Mouse (Mus musculus) lung, postnatal 25 days (tissue): ENCODE data around the gene Atf6.
A peak's percentile ranks its signal among the peaks of the same experiment; 100 is the strongest.

Experiments used
- DNase-seq: peaks from one replicate; pipeline ENCODE4 v3.0.0; 2022; ENCODE audit warnings: low spot score

Atf6 gene

DNA sequence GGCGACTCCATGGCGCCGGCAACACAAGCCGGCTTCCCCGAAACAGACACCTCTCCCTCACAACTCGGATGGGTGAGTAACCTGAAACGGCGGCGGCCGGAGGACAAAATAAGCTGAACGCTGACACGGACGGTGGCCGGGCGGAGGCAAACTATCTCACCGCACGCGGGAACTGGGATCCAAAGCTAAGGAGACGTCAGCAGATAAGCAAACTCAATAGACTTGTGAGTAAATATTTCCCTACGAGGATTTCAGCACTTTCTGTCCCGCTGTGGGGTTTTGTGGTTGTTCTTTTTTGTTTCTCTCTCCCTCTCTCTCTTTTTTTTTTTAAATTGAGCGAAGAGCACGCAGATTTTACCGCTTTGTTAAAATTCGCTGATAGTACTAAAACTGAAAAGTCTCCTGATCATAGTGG, at the start of gene Atf6:
Atf6 (minus strand) TSS at position 81 of the 415 bp plus-strand sequence.
- DNase-seq, result peak; percentile 96

DNA sequence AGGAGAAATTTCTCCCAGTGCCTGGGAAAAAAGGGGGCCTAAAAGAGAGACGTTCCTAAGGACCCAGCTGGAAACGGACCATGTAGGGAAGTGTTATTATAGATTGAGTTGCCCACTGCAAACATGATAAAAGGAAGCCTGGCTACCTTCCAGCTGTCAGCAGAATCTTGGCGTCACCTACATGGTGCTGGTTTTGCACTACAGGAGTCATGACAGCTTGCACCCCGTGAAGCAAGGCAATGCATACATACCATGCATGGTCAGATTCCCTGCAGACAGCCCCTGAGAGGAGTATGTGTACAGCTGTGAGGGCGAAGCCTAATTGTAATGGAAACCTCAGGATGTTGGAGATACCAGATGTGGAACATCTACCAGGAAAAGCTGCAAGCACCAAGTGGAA, 48.1 kb upstream of the Atf6 start:
- no peak for DNase-seq

DNA sequence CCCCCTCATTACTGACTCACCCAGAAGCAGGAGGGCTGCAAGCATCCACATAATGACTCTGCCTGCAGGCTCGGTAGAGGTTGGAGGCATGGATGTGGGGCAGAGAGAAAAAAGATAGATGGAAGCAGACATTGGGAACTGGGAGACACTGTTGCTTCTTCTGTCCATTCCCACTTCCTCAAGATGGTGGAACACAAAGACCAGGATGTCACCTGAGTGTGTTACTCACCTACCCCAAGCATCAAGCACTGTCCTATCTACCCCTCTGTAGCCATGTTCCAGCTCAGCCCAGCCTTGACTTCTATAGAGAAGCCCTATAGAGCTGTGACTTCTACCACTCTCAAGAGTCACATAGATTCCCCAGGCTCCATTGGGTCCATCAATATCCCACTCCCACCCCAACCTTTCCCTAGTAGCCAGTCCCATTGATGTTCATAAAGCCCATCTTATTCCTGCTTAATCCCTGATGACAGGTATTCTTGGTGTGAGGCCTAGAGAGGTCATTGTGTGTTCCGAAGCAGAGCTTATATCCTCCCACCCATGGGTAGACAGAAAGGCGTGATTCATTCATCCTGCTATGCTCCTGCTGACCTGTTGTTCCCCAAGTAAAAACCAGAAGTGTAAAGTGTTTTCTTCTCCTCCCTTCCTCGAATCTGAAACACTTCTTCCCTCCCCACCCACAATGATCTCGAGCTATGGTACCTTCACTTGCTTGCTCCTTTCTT, 45.5 kb upstream of the Atf6 start, which contains the start of gene Fcrlb:
Fcrlb (minus strand) TSS at position 51 of the 725 bp plus-strand sequence.
- no peak for DNase-seq

DNA sequence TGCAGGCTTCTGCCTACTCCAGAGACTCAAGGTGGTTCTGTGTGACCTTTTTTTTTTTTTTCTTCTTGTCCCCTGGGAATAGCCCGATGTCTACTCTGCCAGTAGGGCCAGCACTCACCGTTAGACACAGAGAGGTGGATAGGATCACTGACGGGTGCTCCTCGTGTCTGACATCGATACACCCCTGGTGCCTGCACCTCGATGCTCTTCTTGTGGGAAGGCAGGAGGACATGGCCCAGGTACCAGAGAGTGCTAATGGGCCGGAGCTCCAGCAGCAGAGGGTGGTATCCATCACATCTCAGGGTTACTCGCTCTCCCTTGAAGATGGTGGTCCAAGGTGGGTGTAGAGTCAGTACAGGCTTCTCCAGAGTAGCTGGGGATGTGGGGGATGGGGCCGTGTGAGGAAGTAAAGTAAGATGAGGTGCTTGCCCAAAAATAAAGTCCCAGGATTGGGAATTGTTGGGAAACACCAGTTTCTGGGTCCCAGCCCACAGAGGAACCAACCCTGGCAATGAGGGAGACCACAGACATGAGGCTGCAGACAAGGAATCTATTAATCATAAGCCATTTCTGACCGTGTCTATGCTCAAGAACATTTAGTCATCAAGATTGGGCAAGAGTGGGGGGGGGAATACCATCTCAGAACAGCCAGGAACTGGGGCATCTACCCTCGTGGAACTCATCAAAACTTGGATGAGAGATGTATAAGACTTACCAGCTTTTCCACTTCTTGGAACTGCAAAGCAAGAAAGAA, 44.5 kb upstream of the Atf6 start:
- no peak for DNase-seq

DNA sequence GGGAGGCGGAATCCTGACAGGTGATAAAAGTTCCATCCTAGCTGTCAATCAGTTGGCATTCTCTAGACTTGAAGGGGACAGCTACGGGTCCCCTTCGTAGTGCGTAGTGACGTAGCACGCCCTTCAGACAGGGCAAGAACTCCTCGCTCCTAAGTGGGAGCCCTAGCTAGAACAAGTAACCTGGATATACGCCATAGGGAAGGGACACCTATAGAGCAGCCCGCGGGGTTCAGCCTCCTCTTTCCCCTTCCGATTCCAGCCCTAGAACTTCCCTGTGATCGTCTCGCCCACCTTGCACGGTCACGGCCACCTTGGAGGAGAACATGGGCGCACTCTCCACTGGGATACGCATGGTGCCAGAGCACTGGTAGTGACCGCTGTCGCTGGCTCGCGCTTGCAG, 40.8 kb upstream of the Atf6 start:
- no peak for DNase-seq

DNA sequence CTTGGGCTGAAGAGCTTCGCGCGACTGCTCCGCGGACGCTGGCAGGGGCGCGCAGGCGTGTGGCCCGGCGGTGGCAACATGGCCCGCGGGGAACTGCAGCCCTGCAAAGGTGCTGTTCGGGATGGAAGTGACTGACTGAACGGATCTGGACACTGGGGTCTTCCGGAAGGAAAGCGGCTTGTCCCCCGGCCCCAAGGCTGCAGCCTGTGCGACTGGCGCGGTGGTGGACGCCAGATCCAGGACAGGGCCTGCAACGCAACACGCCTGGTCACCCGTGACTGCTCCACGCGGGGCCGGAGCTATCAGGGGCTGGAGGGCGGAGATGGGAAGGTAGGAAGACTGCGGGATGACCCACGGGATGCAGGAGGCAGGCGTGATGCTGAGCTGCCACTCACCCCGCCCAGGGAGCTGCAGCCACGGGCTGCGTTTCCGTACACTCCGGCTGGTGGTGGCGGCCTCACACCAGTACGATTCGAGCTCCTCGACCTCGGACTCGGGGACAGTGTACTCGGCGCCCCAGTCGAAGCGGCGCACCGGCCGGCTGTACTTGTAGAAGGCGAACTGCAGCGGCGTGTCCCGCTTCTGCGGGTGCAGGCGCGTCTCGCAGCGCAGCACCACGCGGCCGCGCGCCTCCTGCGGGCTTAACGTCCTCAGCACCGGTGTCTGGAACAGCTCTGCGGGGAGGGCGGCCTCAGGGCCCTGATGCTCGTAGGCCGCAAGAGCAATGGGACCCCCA, 40.1 kb upstream of the Atf6 start:
- no peak for DNase-seq

DNA sequence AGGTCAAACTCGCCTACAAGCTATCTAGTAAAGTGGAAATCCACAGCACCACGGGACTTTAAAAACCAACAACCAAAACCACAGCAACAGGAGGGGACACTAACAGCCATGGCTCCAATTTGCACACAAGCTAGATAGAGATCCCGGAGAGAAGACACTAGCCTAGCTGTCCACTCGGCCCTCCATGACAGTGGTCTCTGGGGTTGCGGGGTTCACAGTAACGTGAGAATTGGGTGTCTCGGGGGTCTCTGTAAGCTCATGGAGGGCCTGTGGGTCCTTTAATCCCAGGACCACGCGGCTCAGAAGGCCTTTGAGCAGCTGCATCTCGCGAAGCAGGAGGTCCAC, 39.5 kb upstream of the Atf6 start:
- DNase-seq, result no peak

DNA sequence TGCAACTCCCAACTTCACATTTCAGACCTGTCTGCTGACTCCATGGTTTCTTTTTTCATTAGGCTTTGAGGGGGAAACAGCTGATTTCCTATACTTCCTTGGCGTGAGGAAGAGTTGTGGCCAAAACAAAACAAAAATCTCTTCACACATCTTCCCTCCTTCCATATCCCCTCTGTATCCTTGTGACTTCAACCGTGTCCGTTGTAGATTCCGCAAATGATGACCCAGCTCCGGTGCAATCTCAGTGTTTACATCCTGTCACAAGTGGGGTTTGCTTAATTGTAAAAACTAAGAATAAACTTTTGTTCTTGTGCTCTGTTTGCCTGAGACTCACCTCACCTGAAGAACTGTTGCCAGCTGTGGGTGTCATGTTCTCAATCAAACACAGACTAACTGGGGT, 35.9 kb upstream of the Atf6 start:
- no peak for DNase-seq

DNA sequence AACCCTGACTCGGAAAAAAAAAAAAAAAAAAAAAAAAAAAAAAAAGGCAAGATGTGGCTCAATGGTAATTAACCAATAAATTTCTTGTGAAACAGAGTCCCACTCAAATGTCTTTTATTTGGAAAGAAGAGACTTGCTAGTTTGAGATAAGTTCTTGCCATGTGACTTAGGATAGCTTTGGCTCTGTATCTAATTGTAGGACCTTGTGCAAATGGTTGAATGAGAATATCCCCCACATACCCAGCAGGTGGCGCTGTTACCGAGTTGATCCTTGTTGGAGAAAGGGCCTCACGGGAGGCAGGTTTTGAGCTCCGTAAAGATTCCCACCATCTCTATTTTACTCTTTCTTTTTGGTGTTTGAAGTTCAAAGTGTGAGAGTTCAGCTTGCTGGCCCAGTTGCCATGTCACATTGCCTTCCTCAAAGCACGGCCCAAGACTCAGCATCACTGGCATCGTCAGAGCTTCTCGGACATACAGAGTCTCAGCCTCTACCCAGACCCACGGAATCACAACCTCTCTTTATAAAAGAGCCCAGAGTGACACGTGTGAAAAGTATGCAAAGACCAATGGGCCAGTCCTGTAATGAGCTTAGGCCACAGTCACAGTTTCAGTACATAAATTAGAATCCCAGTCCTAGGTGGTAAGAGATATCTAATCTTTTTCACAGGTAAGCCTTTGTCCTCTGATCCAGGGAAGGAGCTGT, 34.1 kb upstream of the Atf6 start:
- peak; percentile 80 for DNase-seq

DNA sequence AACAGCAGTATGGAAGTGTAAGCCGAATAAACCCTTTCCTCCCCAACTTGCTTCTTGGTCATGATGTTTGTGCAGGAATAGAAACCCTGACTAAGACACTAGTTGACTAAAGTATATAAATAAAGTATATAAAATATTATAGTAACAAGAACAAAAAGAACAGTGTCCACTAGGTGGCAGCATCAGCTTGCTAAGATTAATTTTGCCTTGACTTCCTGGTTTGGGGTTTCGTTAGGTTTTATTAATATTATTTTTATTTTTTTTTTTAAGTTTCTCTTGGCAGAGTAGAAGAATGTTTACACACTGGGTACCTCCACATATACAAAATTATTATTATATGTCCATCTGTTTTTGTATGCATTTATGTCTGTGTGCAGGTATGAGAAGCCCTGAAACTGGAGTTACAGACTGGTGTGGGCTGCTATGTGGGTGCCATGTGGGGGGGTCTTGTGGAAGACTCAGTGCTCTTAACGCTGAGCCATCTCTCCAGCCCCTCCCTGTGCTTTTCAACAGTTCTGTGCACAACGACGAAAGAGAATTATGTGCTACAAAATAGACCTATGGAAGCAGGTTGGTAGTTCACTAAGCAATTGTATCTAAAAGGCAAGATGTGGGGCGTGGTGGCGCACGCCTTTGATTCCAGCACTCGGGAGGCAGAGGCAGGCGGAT, 33.4 kb upstream of the Atf6 start:
- peak; percentile 51 for DNase-seq

DNA sequence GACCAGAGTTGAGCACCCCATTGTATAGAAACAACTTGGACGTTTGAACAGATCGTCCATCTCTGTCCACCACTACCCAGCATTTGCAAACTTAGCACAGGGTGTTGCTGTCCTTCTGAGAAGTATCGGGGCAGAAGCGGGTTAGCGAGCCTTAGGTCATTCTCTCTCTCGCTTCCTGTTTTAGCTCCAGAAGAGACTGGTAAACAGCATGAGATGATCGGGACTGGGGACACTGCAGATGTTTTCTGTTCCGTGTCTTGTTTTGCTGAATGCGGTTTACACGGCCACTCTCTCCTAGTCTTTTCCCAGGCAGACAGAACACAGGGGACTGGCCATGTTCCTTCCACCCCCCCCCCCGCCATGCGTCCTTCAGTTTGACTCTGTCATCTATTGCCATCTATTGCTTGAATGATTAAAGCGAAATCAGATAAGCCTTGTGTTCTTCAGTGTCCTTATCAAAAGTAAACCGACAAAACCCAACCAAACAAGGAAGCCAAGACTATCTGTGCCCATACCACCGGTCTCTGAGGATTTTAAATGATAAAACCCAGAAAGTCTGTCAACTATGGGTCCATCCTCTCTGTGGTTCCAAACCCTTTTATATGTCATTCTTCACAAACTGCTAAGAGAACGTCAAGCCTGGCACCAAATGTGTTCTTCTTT, 31.0 kb upstream of the Atf6 start:
- DNase-seq, result peak; percentile 28

DNA sequence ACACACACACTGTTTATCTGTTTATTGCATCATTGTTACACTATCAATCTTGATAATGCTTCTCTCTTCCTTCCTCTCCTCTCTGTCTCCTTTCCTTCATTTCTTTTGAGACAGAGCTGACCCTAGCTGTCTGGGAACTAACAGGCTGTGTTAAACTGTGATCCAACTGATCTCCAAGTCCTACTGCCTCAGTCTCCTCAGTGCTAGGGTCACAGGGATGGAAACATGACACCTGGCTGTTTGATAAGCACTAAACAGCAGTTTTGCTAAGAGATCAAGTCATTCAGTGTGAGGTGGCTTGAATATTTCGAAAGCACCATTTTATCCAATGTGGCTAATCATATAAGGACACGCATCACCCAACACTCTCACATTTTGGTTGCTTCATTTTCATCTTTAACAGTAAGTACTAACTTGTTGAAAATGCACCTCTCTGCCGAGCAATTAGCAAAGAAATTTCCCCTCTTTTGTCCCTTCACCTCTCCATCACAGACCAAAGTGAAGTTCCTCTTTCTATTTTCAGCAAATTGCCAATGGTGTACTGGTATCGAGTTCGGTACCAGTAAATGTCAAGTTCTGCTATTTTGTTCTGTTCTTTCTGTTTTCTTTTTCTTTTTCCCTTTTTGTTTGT, 29.2 kb upstream of the Atf6 start:
- DNase-seq, result no peak

DNA sequence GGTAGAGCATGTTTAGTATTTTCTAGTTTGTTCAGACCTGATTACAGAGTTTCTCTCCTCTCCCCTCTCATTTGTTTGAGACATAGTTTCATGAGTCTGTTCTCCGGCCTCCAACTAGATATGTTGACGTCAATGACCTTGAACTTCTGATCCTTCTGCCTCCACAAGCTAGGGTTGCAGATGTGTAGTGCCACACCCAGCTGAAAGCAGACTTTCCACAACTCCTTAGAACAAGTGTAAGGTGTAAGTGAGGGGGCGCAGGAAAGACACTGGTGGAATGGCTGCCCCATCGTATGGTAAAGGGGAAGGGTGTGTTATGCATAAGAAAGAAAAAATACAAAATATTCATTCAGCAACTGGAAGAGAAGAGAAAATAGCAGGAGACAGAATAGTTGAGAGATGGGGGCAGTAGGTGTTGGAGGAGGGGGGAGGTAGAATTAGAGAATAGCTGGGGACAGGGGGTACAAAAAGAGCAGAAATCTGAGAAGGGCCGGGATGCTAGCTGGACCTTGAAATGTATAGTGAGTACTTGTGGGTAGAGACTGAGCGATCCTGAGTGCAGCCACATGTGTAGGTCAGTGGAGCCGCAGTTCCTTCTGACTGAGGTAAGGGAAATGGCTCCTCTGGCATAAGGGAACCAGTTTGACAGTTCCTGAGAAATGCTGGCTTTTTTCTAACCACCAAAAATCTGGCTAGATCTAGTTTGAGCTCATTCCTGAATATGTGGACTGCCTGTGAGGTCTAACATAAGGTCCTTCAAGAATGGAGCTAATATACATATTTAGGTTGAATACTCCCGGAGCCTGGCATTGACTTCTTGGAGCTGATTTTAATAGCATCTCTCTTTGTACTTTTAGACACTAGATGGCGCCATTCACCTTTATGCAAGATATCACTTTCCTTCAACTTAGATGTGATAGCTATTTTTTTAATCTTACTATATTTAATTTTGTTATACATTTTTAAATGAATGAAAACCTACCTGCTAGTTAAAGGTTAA, 27.3 kb upstream of the Atf6 start:
- DNase-seq, result peak; percentile 53

DNA sequence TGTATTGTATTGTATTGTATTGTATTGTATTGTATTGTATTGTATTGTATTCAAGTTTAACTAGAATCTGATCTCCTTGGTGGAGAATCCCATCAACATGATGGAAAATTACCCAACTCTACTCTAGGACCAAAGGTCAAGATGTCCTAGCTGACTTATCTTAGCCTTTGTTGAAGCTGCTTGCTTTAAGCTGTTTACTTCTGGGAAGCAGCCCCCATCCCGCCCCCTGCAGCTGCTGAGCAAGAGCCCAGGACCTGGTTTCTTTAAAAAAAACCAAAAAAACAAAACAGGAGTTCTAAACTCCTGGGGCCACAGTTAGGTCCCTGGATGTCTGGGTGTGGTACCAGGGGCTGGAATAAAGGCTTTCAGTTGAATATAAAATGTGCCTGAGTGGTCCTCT, 24.7 kb upstream of the Atf6 start:
- DNase-seq, result no peak

DNA sequence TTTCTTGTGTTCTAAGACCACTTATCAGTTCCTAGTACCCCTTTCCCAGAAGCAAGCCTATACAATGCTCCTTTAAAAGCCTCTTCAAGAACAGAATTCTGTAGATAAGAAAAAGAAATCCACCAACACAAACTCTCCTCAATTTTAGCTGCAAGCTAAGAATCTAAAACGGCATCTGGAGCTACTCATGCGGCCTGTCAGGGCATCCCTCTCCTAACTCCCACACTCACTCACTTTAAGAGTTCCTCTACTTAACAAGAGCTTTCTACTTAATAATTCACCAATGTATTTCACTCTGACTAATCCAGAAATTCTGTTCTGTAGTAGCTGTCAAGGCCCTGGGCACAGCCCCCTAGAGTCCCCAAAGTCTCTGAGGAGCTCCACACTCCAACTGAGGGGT, 24.1 kb upstream of the Atf6 start:
- DNase-seq, result no peak

DNA sequence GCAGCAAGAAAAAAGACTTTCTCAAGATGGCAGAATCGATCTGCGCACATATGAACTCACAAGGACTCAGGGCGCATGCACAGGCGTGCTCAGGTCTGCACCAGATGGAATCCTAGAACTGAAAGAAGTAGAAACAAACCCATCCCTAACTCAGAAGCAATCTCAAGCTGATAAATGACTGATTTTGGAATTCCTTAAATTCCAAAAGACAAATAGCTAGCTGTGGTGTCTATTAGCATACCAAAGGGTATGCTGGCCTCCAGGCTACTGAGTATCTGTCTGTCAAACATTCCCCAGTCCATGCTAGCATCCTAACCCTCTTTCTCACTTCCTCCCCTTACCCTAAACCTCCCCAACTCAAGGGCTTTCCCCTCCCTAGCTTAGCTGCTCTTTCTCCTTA, 21.7 kb upstream of the Atf6 start:
- DNase-seq, result no peak

DNA sequence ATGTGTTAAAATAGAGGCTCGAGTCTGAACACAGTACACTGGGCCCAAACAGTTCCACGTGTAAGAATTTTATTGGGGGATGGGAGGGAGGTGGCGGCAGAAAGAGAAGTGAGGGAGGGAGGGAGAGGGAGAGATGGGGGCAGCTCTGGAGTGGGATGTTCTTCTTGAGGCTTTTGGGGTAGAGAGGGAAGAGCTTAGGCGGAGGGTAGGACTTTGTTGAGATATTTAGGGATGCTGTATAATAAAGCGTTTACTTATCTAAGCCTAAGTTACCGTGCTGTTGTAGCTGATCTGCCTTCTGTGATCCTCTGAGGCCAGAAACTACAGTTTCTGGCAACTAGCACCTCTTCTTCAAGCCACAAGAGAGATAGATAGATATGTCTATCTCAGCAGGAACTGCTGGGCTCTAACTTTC, 18.5 kb upstream of the Atf6 start:
- no peak for DNase-seq

DNA sequence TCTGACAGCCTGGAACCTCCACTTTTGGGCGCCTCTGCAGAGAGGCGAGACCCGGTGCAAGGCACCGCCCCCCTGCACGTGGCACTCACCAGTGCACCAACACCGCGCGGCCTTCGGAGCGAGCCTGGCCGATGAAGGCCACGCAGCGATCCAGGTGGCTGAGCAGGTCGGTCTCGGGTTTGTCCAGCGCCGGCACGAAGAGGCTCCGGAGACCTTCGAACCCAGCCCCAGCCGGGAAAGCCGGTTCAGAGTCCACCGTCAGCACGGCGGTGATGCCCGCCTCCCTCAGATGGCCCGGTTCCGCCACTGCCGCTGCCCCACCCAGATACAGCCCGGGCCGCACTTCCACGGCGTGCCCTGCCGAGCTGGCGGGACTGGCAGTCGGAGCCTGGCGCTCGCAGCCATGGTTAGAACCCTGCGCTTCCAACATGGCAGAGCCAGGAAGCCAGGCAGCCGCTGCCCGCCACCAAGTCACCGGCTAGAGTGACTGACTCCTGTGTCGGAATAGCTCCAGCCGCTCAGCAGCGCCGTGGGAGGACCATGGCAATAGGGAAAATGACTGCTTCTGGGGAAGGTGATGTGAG, 17.5 kb upstream of the Atf6 start, which contains the start of the genes Gm26620 and Dusp12:
Gm26620 (plus strand) TSS at position 88 of the 584 bp plus-strand sequence.
Dusp12 (minus strand) TSS at position 563 of the 584 bp plus-strand sequence.
- DNase-seq, result peak; percentile 88

DNA sequence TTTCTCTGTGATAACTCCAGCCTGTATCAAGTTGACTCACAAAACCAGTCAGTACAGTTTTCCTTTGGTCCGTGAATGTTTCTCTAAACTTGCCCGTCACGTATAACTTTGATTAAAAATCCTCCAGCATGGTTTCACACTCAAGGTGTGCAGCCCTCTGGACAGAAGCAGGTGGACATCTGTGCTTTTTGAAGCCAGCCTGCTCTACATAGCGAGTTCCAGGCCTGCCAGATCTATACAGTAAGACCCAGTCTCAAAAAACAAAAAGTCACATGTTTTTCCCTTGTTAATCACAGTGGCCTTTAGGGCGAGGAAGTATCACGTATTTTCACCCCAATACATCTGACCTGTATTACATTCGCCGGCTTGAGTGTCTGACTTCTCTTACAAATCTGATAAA, 16.8 kb upstream of the Atf6 start:
- no peak for DNase-seq
